Mouse (Mus musculus) kidney, adult 8-10 months (tissue): ENCODE measurements around the gene Gm10271.

Experiments
- DNase-seq, 2 experiments: peaks; one replicate each; pipeline ENCODE4 v3.0.0; 2022

Gene Gm10271

DNA sequence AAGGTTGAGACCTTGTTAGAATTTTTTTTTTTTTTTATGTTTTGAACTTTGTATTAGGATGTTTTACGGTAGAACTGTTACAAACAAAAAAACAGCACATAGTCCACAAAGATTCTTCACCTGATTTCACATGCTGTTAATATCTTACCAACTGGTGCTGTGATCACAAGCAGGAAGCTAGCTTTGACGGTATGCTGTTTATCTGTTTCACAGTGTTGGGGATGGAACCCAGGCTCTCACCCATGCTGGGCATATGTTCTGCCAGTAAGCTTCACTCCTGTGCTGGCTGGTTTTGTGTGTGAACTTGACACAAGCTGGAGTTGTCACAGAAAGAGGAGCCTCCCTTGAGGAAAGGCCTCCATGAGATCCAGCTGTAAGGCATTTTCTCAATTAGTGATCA lies 5.4 kb upstream of the Gm10271 start:
- peak; percentile 58 to 74 for DNase-seq

DNA sequence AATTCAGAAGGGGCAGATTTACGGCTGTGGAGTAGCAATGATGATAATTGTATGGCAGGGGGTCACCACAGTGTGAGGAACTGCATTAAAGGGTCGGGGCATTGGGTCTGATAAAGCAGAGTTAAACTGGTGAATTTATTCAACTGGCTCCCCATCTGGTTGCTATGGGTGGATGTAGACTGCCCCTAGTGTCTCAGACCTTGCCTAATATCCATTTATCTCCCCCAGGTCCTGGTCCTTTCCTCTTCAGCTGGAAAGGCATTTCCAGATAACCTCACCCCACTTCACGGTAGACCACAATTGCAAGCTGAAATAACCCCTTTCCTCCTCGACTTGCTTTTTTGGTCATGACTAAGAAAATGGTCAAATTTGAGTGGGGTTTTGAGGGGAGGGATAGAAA lies 5.0 kb upstream of the Gm10271 start:
- no peak for DNase-seq

- DNase-seq: peak; percentile 85 to 94
These were observed 3.7 kb downstream of the Gm10271 start for GRCm38 (mm10) chr10:116968741-116969140.

DNA sequence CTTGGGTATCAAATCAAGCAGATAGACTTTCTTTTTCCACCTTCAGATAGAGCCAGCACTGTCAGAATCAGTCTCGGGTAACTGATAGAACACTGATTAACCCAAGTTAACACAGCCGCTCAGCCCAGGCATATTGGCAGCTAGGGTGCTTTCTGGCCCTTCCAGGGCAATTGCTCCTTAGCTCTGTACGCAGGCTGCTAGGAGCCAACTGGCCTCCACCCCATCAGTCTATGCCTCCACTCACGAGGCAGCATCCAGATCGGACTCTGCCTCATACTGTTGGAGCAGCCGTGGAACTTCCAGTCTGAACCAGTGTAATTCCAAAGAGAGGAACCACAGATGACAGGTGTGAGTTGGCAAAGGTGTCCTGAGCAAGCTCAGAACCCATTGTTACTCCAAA lies 6.3 kb downstream of the Gm10271 start:
- peak; percentile 88 to 90 for DNase-seq

- DNase-seq: peak; percentile 51 to 52
These were observed 7.1 kb downstream of the Gm10271 start for GRCm38 (mm10) chr10:116965297-116965696.

DNA sequence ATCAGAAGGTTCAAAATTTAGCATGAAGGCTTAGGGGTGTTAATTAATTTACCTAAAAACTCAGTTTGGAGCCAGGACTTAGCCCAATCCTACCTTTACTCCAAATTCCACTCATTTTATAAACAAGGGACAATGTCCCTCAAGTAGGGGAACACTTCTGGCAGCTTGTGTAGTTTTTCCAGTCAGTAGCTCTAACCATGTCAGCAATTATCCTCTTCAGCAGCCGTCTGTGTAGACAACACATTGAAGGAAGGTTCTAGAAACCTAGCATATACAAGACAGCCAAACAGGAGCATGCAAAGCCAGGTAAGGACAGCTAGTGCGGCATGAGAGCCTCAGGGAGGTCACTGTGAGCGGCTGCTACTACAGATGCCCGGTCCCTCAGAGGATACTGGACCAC lies 7.8 kb downstream of the Gm10271 start:
- DNase-seq: peak; percentile 52 to 64

GRCm38 (mm10) chr10:116964084-116964483 lies 8.3 kb downstream of the Gm10271 start:
- no peak for DNase-seq

GRCm38 (mm10) chr10:116962803-116963202 lies 9.6 kb downstream of the Gm10271 start:
- no peak for DNase-seq

DNA sequence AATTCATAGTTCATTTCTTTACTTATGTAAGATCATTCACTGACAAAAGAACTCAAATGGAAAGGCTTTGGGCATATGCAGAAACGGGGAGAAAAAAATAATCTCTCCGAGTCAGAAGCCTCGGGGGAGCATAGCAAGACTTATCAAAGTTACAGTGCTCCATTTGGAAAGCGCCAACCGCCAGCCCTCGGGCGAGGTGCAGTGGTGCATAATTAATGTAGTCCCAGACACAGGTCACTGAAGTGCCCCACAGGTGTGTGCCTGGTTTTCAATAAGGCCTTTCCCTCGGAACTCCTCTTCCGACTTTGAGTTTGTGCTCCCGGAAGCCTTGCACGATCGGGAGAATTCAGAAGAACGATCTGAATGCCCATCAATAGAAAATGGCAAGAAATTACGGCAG lies 10.3 kb downstream of the Gm10271 start:
- DNase-seq: no peak

- DNase-seq: peak in 1 of 2 experiments; percentile 53
These were observed 14.4 kb downstream of the Gm10271 start for GRCm38 (mm10) chr10:116957867-116958551.

GRCm38 (mm10) chr10:116956483-116957158 lies 15.8 kb downstream of the Gm10271 start:
- DNase-seq: no peak

- DNase-seq: no peak
These were observed 17.2 kb downstream of the Gm10271 start for GRCm38 (mm10) chr10:116955191-116955590.

DNA sequence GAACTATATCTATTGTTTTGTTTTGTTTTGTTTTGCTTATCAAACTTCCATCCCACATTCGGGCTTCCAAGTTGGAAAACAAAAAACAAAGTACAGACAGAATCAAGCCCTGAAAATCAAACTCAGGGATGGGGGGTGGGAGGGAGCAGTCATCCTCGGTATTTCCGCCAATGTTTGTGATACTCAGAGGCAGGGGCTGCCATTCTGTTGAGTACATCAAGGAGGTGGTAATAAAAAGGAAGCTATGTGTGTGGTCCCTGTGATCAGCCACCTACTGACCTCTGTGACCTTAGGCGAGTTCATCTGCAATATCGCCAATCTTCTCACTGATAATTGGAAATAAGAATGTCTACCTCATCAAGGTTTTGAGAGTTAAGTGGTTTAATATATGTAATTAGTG lies 21.5 kb downstream of the Gm10271 start:
- no peak for DNase-seq

GRCm38 (mm10) chr10:116950009-116950769 lies 22.2 kb downstream of the Gm10271 start, which contains the start of gene Rab3ip:
Gene Rab3ip, minus strand, starts transcription at chr10:116950769.
- peak; percentile 83 to 84 for DNase-seq

GRCm38 (mm10) chr10:116949111-116950008 lies 23.0 kb downstream of the Gm10271 start:
- DNase-seq: peak; percentile 25 to 82

DNA sequence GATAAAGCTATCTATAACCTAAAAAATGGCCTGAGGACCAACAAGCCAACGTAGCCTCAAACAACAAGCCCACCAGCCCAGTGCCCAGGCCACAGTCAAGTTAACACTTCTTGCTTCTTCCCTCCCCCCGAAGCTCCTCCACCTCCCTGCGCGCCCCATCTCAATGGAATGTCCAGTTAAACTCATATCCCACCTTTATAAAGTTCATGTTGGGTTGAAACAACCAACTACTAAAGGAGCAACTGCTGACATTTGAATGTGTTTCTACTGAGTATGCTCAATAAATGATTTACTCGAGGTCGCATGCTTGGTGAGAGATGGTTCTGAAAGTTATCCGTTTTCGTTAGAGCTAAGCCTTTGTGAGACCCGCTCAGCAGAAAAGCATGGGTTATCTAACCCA lies 24.0 kb downstream of the Gm10271 start:
- peak; percentile 59 to 76 for DNase-seq

DNA sequence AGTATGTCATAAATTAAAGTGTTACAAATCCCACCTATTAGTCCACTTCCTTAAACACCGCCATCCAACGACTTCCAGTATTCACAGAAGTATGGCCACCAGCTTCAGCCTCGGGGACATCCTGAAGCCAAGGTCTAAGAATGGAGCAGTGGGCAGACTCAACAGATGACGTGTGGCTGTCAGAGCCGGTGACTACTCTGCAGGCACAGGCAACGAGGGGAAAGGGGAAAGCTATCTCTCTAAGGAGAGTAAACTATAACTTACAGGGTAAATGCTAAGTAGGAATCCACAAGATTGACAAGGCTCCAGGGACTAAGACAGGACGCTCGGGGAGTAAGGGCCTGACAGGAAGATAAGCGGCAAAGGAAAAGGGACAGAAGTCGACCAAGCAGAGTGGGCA lies 27.5 kb downstream of the Gm10271 start:
- no peak for DNase-seq

GRCm38 (mm10) chr10:116944144-116944543 lies 28.3 kb downstream of the Gm10271 start:
- no peak for DNase-seq

DNA sequence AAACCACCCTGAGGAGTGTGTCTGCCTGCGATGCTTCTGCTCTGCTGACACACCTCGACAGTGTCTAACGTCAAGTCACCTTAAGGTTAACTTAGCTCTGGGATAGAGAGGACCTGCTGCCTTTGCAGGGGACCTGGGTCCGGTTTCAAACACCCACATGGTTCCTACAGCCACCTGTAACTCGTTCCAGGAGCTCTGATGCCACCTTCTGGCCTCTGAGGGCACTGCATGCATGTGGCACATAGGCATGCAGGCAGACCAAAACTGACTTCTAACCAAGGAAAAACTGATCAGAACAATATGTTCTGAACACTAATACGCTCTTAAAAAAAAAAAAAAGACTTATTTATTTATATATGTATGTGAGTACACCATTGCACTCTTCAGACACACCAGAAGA lies 29.4 kb downstream of the Gm10271 start:
- DNase-seq: peak in 1 of 2 experiments; percentile 52

DNA sequence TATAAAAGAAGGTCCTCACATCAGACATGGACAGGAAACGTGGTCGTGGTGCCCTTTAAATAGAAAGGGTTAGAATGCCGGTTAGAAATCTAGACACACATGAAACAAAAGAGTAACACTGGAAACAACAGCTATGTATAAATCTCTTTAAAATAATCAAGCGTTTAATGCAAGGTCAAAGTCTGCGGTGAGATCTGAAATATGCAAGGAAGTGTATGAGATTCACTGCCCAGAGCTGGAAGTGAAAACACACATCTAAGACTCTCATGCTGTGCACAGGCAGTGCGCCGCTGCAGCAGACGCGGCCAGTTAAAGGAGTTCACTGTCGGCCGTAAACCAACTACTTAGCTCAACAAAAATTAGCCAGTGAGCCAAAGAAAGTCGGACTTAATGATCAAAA lies 37.4 kb downstream of the Gm10271 start:
- DNase-seq: no peak

DNA sequence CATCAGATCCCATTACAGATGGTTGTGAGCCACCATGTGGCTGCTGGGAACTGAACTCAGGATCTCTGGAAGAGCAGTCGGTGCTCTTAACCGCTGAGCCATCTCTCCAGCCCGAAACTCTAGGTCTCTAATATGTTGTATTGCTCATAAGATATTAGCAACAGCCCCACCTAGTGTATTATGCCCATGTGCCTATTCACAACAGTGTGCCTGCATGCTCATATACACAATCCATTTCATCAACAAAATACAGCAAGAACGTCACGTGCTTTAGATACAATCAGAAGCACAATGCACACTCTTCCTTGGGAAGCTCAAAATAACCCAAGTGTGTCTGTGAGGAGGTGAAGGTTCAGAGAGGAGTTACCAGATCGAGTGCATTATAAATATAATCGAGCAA lies 38.6 kb downstream of the Gm10271 start:
- DNase-seq: no peak

- no peak for DNase-seq
These were observed 40.0 kb downstream of the Gm10271 start for GRCm38 (mm10) chr10:116932418-116932817.
